Mouse (Mus musculus): ENCODE data around the gene Atp6v0b.
A peak's percentile ranks its signal among the peaks of the same experiment; 100 is the strongest.

Atp6v0b gene

DNA sequence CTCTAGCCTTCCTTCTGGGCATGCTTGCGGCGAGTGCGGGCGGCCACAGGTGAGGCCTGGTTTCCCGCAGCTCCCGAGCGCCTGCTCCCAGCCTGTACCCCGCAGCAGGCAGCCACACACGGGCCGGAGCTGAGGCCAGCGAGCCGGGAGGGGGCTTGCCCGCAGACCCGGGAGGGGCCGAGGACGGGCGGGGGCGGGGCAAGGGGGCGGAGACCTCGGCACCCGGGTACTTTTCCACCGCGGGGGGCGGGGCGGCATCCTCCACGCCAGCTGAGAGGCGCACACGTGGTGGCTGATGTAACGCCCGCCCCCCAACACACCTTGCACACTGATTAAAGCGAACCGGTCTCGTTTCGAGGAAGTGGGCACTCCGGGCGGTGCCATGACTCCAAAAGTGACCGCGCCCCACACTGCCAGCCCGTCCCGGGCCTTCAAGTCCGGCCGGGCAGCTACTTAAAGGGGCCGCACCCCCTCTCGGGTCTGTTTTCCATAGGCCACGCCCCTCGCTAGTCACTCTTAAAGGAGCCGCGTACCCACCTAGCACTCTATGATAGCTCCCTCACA lies 50.8 kb downstream of the Atp6v0b start:
- DNase-seq (ENCODE audit: low spot score): peak; percentile 89

- DNase-seq (ENCODE audit: low spot score): peak; percentile 64
Observed at GRCm38 (mm10) chr4:117835531-117836111, 51.5 kb downstream of the Atp6v0b start.

GRCm38 (mm10) chr4:117834845-117835530 lies 52.1 kb downstream of the Atp6v0b start:
- peak; percentile 78 for DNase-seq (ENCODE audit: low spot score)

DNA sequence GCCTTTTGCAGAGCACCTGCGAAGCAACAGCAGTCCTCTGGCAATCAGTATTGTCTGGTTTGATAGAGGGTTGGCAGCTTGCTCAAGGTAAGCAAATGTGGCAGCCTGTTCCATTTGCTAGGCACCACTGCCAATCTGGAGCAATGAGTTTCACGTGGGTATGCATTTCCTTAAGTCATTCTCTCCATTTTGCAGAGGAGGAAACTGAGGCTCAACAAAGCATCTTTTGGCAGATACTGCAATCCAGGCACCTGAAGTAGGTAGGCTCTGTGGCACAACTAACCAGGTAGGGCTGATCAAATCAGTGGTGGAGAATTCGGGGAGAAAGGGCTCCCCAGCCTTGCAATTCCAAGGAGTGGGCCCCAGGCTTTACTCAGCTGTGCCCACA lies 52.7 kb downstream of the Atp6v0b start, which contains the start of gene Slc6a9:
Gene Slc6a9 (plus strand): TSS at position 50 of the 388 bp plus-strand sequence.
- no peak for DNase-seq (ENCODE audit: low spot score)
